Mouse (Mus musculus) adrenal gland, adult (tissue): Measurements from ENCODE around the gene Banp.

Experiments
- DNase-seq, 2 experiments: peaks; one replicate each; pipeline ENCODE4 v3.0.0; 2022 to 2023; ENCODE audit warnings: low spot score in 1 of 2; ENCODE audit not compliant: inconsistent age in 2 of 2

Banp gene

GRCm38 (mm10) chr8:121977819-121978590, 28.5 kb downstream of the Banp start:
- DNase-seq: peak; percentile 36 to 75

DNA sequence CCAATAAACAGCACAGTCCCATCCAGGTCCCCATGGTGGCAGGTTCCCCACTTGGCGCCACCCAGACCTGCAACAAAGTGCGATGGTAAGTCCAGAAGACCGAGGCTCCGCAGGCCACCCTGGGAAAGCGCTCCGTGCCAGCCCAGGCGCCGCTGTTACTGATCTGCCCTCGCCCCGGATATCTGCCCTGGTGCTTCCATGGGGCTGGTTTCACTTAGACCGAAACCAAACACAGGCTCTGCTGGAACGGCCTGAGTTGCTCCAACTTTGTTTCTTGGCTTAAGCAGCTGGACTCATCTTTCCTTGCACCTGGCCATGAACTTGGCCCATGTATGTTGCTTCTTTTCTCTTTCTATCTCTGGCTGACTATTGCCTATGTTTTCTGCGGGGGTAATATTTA, 29.1 kb downstream of the Banp start:
- no peak for DNase-seq

DNA sequence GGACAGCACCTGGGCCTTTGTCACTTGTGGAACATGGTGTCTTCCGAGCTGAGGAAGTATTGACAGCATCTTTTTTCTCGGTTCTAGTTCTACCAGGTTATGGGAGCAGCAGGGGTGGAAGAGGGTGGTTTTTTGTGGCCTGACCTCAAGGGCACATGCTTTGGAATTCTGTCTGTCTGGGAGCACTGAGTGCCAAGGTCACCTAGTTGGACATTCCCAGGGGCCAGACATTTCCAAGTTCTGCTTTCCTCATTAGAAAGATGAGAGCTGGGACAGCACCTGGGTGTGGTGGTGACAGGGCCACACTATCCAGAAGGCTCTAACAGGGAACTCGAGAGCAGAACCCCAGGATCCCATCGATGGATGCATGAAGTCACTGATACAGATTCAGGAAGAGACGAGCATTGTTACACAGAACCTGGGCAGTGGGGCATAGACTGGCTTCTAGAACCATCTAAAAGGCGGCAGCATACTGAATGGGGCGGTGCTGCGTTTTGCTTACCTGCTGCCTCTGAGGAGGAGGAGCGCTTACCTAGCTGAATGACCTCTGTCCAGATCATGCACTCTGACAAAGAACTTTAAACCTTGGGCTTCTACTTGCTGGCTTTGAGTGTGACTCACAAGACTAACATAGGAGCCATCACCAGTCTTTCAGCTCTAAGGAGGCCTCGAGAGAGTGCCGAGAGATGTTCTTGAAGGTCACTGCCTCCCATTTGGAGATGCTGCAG, 31.4 kb downstream of the Banp start:
- DNase-seq: peak in 1 of 2 experiments; percentile 32

DNA sequence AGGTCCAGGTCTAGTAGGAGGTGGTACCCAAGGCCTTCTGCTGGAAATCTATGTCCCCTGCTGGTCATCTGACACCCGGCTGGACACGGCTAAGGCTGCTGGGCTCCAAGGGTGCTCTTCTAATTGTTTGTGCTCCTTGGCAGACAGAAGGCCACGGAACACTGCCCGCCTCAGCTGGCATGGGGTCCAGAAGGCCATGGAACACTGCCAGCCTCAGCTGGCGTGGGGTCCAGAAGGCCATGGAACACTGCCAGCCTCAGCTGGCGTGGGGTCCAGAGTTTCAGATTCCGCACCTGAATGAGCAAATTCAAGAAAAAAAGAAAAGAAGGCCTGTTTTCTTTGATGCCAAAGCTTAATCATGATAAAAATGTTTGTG, 32.0 kb downstream of the Banp start:
- DNase-seq: peak; percentile 50 to 77

DNA sequence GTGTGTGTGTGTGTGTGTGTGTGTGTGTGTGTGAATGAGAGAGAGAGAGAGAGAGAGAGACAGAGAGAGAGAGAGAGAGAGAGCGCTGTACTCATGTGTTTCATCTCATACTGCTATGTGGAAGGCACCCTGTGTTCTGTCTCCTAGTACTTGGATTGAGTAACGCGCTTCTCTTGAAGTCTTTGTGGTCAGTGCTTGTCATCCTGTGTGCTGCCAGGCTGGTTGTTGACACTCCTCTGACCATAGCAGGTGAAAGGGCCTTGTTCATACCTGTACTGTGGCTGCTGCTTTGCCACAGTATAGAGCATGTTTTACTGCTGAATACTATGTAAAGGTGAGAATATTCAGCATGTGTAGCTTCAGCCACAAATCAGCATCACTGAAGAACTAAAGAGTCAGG, 36.1 kb downstream of the Banp start:
- DNase-seq: no peak

DNA sequence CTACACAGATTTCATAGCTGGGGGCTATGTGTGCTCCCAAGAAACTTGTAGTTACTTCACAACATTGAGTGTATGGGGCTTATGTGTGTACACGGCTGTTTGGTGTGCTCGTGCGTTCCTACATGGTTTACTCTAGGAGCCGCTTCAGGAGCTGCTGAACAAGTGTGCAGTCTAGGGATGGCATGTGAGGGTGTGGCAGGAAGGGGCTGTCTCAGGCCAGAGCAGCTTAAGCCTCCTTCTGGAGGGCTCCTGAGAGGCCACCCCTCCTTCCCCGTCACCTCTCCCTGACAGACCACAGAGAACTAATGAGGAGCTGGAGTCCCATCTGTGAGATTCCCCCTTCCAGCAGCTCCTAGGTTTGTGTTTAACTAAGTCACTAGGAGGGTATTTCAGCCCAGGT, 38.3 kb downstream of the Banp start:
- no peak for DNase-seq

- peak; percentile 70 to 86 for DNase-seq
Observed at GRCm38 (mm10) chr8:121990506-121991255, 41.1 kb downstream of the Banp start.

- DNase-seq: peak in 1 of 2 experiments; percentile 29
Observed at GRCm38 (mm10) chr8:121991611-121992010, 42.1 kb downstream of the Banp start.

DNA sequence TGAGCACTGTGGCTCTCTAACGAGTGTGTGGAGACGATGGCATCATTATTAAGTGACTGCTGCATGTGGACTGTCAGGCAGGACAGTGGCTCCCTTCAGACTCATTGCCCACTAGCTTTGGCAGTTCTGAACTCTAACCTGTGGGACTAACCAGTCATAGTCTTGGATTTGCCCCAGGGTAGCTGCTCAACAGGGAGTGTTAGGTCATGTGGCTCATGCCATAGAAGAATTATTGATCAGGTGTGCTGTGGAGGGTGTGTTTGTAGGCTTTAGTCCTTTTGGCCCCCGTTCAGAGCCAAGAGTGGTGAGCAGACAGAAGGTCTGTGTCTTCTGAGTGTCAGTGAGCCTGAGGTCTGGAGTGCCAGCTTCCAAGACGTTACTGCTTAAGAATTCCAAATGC, 43.4 kb downstream of the Banp start:
- no peak for DNase-seq

- DNase-seq: peak in 1 of 2 experiments; percentile 47
Observed at GRCm38 (mm10) chr8:121995112-121995511, 45.6 kb downstream of the Banp start.

- DNase-seq: no peak
Observed at GRCm38 (mm10) chr8:121995895-121996294, 46.3 kb downstream of the Banp start.

- peak; percentile 56 to 79 for DNase-seq
Observed at GRCm38 (mm10) chr8:121998631-121999030, 49.1 kb downstream of the Banp start.

DNA sequence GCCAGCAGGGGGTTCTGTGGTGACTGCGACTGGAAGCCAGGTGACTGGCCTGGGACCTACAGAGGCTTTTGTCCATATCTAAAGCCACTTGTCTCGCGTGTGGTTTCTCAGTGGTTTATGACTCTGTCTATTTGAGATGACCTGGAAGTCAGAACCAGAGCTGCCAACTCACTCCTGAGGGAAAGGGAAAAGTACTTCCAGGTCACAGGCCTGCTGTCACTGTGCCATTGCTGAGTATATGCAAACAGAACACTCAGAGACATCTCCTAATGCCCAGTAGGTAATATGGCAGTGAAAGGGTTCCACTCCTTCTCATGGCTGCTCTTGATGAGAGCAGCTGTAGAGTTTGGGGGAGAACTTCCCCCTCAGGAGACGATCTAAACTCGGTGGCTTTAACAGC, 49.7 kb downstream of the Banp start:
- peak in 1 of 2 experiments; percentile 63 for DNase-seq

- no peak for DNase-seq
Observed at GRCm38 (mm10) chr8:122001339-122002115, 52.0 kb downstream of the Banp start.

- DNase-seq: no peak
Observed at GRCm38 (mm10) chr8:122003646-122004045, 54.1 kb downstream of the Banp start.

DNA sequence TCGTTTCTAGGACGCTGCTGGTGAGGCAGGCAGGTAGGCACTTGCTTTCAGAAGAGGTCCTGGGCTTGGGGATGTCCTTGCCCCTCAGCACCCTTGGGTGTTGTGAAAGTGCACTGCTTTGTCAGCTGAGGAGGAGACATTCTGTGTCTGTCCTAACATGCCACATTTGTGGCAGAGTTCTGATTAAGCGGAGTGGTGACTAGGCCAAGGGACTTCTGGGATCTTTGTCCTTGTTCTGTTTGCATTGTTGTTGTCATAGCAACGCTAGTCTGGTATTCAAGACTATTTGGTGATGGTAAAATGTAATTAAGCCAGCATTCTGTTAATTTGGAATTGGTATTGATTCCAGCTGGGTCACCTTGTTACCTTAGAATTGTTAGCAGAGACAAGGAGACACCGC, 54.6 kb downstream of the Banp start:
- DNase-seq: no peak

DNA sequence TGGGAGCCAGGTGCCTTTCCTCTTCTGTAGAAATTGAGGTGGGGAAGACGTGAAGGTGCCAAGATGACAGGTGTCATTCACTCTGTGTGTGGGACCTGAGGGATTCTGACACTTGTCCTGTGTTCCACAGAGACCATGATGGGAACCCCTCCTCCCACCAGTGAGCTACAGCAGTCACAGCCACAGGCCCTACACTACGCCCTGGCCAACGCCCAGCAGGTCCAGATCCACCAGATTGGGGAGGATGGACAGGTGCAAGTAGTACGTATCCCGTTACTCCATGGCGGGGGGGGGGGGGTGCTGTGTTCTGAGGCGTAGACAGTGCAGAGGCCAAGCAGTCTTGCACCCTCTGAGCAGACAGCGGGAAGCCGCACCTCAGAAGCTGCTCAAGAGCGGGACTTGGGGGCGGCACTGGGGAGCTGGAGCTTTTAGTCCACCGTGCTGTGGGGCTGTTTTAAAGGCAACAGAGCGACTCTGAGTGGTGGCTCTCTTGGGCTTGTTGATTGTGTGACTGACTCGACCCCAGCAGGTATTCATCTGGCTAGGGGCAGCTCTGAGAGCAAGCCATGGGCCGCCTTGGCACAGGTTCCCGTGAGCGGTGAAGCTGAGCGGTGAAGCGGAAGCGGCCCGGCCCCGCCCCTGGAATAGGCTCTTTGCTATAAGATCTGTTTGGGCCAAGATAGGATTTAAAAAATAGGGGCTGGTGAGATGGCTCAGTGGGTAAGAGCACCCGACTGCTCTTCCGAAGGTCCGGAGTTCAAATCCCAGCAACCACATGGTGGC, 56.1 kb downstream of the Banp start:
- DNase-seq: no peak

- no peak for DNase-seq
Observed at GRCm38 (mm10) chr8:122006688-122007484, 57.3 kb downstream of the Banp start.

DNA sequence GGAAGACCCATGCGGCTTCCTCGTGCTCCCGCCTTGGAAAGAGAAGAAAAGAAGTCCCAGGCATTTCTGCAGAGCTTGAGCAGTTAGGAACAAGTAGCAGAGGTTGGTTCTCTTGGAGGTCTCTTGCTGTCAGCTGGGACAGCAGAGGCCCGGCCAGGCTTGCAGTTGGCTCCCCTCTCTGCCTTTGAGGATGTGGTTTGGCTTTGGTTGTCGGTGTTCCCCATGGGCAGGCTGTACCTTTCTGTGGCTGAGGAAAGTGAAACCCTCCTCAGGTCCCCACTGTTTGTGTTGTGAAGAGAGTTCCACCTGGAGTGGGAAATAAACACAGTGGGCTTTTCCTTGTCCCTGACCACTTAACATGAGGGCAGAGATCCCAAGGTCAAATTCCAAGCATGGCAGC, 58.8 kb downstream of the Banp start:
- DNase-seq: no peak
